In genomic region chr6:83078324-83078858, GRCm38 (mm10) we compare ENCODE assay signal across 8 mouse cellular contexts. TPM values are rescaled to one million over a fixed set of nuclear protein-coding genes. Genes with fewer than 3 reads are reported as not detected.
DNase-seq lines count a peak whose midpoint lies in the region; ATAC-seq and TF ChIP-seq lines count a peak whose summit lies in the region.

No protein-coding gene starts in this region.

- WGBS in embryonic facial prominence, embryonic 13.5 days, result 0% methylated on average over 46 of the region's 46 CpGs
- WGBS in heart, adult 2 months, result under 1% methylated on average over 46 of the region's 46 CpGs
- under 1% methylated on average over 46 of the region's 46 CpGs for WGBS in limb, embryonic 13.5 days
- WGBS in midbrain, embryonic 16.5 days, result under 1% methylated on average over 46 of the region's 46 CpGs

- H3K4me2 ChIP-seq in embryonic facial prominence, embryonic 13.5 days, result peak overlapping the region; percentile 93
- H3K4me2 ChIP-seq in limb, embryonic 13.5 days (replicated peaks), result peak overlapping the region; percentile 96
- peak overlapping the region; percentile 78 for H3K4me2 ChIP-seq in midbrain, embryonic 16.5 days (ENCODE audit: low read length)

- peaks cover 31% of the 10 kb centered on the region for H3K36me3 ChIP-seq in embryonic facial prominence, embryonic 13.5 days
- no peaks in the 10 kb centered on the region for H3K36me3 ChIP-seq in heart, adult 2 months (ENCODE audit: control insufficient read depth, insufficient read depth, low read length)
- H3K36me3 ChIP-seq in limb, embryonic 13.5 days, result peaks cover 26% of the 10 kb centered on the region
- H3K36me3 ChIP-seq in midbrain, embryonic 16.5 days (ENCODE audit: control insufficient read depth, insufficient read depth, low read length), result 0 out of 2 replicates have a peak, but pooled peaks cover 4% of the 10 kb centered on the region

- peak; percentile 90 for ATAC-seq in embryonic facial prominence, embryonic 13.5 days (ENCODE audit: insufficient number of reproducible peaks, insufficient read depth, low FRiP score, low TSS enrichment, low read depth)
- peak; percentile 90 for ATAC-seq in limb, embryonic 13.5 days (ENCODE audit: low FRiP score, low read depth)
- ATAC-seq in midbrain, embryonic 16.5 days, result peak; percentile 92

- peak; percentile 85 for TF ChIP-seq CTCF in heart, adult 2 months (IDR thresholded peaks at IDR 0.05)

- H3K27me3 ChIP-seq in embryonic facial prominence, embryonic 13.5 days, result peaks cover 47% of the 10 kb centered on the region
- H3K27me3 ChIP-seq in heart, adult 2 months (ENCODE audit: control insufficient read depth, insufficient read depth, low read length), result no peaks in the 10 kb centered on the region; the same call in 1 of the 2 replicates
- peaks cover 50% of the 10 kb centered on the region for H3K27me3 ChIP-seq in limb, embryonic 13.5 days
- H3K27me3 ChIP-seq in midbrain, embryonic 16.5 days (ENCODE audit: control insufficient read depth, insufficient read depth, low read depth, low read length), result peaks cover 40% of the 10 kb centered on the region

- H3K4me3 ChIP-seq in embryonic facial prominence, embryonic 13.5 days, result peak overlapping the region; percentile 81
- H3K4me3 ChIP-seq in heart, adult 2 months, result peak overlapping the region; percentile 98
- H3K4me3 ChIP-seq in limb, embryonic 13.5 days, result peak overlapping the region; percentile 77
- peak overlapping the region; percentile 79 for H3K4me3 ChIP-seq in midbrain, embryonic 16.5 days (ENCODE audit: low read depth, low read length)

- H3K27ac ChIP-seq in embryonic facial prominence, embryonic 13.5 days, result peak overlapping the region; percentile 88
- H3K27ac ChIP-seq in heart, adult 2 months, result peak overlapping the region; percentile 99
- H3K27ac ChIP-seq in limb, embryonic 13.5 days, result peak overlapping the region; percentile 64; the same call in 1 of the 2 replicates
- peak overlapping the region; percentile 95 for H3K27ac ChIP-seq in midbrain, embryonic 16.5 days (ENCODE audit: low read length)

- TF ChIP-seq POLR2A in heart, adult 2 months (IDR thresholded peaks at IDR 0.05; ENCODE audit: insufficient read depth, low read depth, low read length), result peak; percentile 52

- peak; percentile 96 for DNase-seq in 3134 (ENCODE audit: extremely low read depth, insufficient read length, low spot score)
- DNase-seq in adrenal gland, postnatal 36 days, result peak; percentile 98 to 99
- peak; percentile 99 to 100 for DNase-seq in heart, adult 2 months
- DNase-seq in kidney, adult 8-10 months, result peak; percentile 99 to 100
- DNase-seq in spleen, postnatal 10 days (ENCODE audit: low spot score in 2 of 2), result peak; percentile 100

- no peaks in the 10 kb centered on the region for H3K9me3 ChIP-seq in embryonic facial prominence, embryonic 13.5 days
- no peaks in the 10 kb centered on the region for H3K9me3 ChIP-seq in limb, embryonic 13.5 days
- no peaks in the 10 kb centered on the region for H3K9me3 ChIP-seq in midbrain, embryonic 16.5 days (replicated peaks; ENCODE audit: control insufficient read depth, low read length, poor library complexity, severe bottlenecking)

- TF ChIP-seq EP300 in heart, adult 2 months (IDR thresholded peaks at IDR 0.05; ENCODE audit: insufficient read depth, low read depth, low read length), result peak; percentile 49; the same call in 1 of the 2 replicates

- intact Hi-C loops in heart, adult 2 months (cut with DNase I), result loop anchor here (1.0 kb wide), 1 partner anchor 82 kb away; no protein-coding TSS in a partner anchor

- H3K4me1 ChIP-seq in embryonic facial prominence, embryonic 13.5 days, result peaks cover 20% of the 10 kb centered on the region
- peaks cover 4% of the 10 kb centered on the region for H3K4me1 ChIP-seq in heart, adult 2 months (ENCODE audit: control insufficient read depth, insufficient read depth, low read length)
- peaks cover 14% of the 10 kb centered on the region for H3K4me1 ChIP-seq in limb, embryonic 13.5 days
- peaks cover 17% of the 10 kb centered on the region for H3K4me1 ChIP-seq in midbrain, embryonic 16.5 days (ENCODE audit: control insufficient read depth, insufficient read depth, low read length)

- peak overlapping the region; percentile 85 for H3K9ac ChIP-seq in embryonic facial prominence, embryonic 13.5 days
- H3K9ac ChIP-seq in heart, adult 2 months (ENCODE audit: low read depth, low read length), result peak overlapping the region; percentile 91
- H3K9ac ChIP-seq in limb, embryonic 13.5 days, result peak overlapping the region; percentile 76
- peak overlapping the region; percentile 78 for H3K9ac ChIP-seq in midbrain, embryonic 16.5 days (ENCODE audit: low read depth, low read length)

- no peaks in the 10 kb centered on the region for H3K79me2 ChIP-seq in heart, adult 2 months (replicated peaks; ENCODE audit: control insufficient read depth, insufficient read depth, low read length)

RNA-seq across cellular contexts. Expression of gene Pcgf1, which starts 0.7 kb away (rescaled TPM):
- total RNA-seq in adrenal gland, postnatal 36 days (2021), result 10 to 100 TPM; 30.9 to 38.9 TPM
- polyA plus RNA-seq in embryonic facial prominence, embryonic 13.5 days (2015; fragmentation: Nextera tagmentation; extraction: Ambion mirVana), result 44.3 and 47.5 TPM in 2 replicates
- 1 to 10 TPM; 7.7 to 8.0 TPM for total RNA-seq in heart, adult 2 months (2021)
- 11.5 and 15.5 TPM in 2 replicates for polyA plus RNA-seq in heart, adult 2 months (2012; rRNA removed)
- polyA plus RNA-seq in limb, embryonic 13.5 days (2015; fragmentation: Nextera tagmentation; extraction: Ambion mirVana), result 40.3 and 41.3 TPM in 2 replicates
- 50.4 and 52.5 TPM in 2 replicates for polyA plus RNA-seq in midbrain, embryonic 16.5 days (2015; fragmentation: Nextera tagmentation; extraction: Ambion mirVana)

RNA-seq across cellular contexts. Expression of gene Lbx2, which starts 7.8 kb away (rescaled TPM):
- 10 to 100 TPM in 1 of 2 experiments, 1 to 10 TPM in 1; 7.9 to 15.5 TPM for total RNA-seq in adrenal gland, postnatal 36 days (2021)
- polyA plus RNA-seq in embryonic facial prominence, embryonic 13.5 days (2015; fragmentation: Nextera tagmentation; extraction: Ambion mirVana), result 0.27 and 0.56 TPM in 2 replicates
- 1 to 10 TPM in 1 of 2 experiments, under 1 TPM in 1; 0.84 to 1.5 TPM for total RNA-seq in heart, adult 2 months (2021)
- polyA plus RNA-seq in heart, adult 2 months (2012; rRNA removed), result 1.5 and 2.2 TPM in 2 replicates
- polyA plus RNA-seq in limb, embryonic 13.5 days (2015; fragmentation: Nextera tagmentation; extraction: Ambion mirVana), result 0.81 and 0.91 TPM in 2 replicates
- polyA plus RNA-seq in midbrain, embryonic 16.5 days (2015; fragmentation: Nextera tagmentation; extraction: Ambion mirVana), result not detected in 2 replicates

RNA-seq across cellular contexts. Expression of gene Tlx2, which starts 8.3 kb away (rescaled TPM):
- total RNA-seq in adrenal gland, postnatal 36 days (2021), result 1 to 10 TPM; 7.5 to 8.9 TPM
- polyA plus RNA-seq in embryonic facial prominence, embryonic 13.5 days (2015; fragmentation: Nextera tagmentation; extraction: Ambion mirVana), result 0.31 and 0.67 TPM in 2 replicates
- not detected for total RNA-seq in heart, adult 2 months (2021)
- 0.14 TPM in 1 of 2 replicates, not detected in the other for polyA plus RNA-seq in heart, adult 2 months (2012; rRNA removed)
- polyA plus RNA-seq in limb, embryonic 13.5 days (2015; fragmentation: Nextera tagmentation; extraction: Ambion mirVana), result not detected in 2 replicates
- not detected in 2 replicates for polyA plus RNA-seq in midbrain, embryonic 16.5 days (2015; fragmentation: Nextera tagmentation; extraction: Ambion mirVana)

RNA-seq across cellular contexts. Expression of gene Dqx1, which starts 20.7 kb away (rescaled TPM):
- 1 to 10 TPM; 2.0 to 2.9 TPM for total RNA-seq in adrenal gland, postnatal 36 days (2021)
- polyA plus RNA-seq in embryonic facial prominence, embryonic 13.5 days (2015; fragmentation: Nextera tagmentation; extraction: Ambion mirVana), result 1.3 TPM in 2 replicates
- total RNA-seq in heart, adult 2 months (2021), result under 1 TPM; 0.65 to 0.80 TPM
- 1.4 TPM in 2 replicates for polyA plus RNA-seq in heart, adult 2 months (2012; rRNA removed)
- polyA plus RNA-seq in limb, embryonic 13.5 days (2015; fragmentation: Nextera tagmentation; extraction: Ambion mirVana), result 0.64 and 0.87 TPM in 2 replicates
- polyA plus RNA-seq in midbrain, embryonic 16.5 days (2015; fragmentation: Nextera tagmentation; extraction: Ambion mirVana), result 0.30 and 0.37 TPM in 2 replicates

RNA-seq across cellular contexts. Expression of gene Ccdc142, which starts 23.0 kb away (rescaled TPM):
- 1 to 10 TPM; 3.6 to 4.1 TPM for total RNA-seq in adrenal gland, postnatal 36 days (2021)
- 2.9 and 3.5 TPM in 2 replicates for polyA plus RNA-seq in embryonic facial prominence, embryonic 13.5 days (2015; fragmentation: Nextera tagmentation; extraction: Ambion mirVana)
- 1 to 10 TPM; 2.0 to 2.5 TPM for total RNA-seq in heart, adult 2 months (2021)
- polyA plus RNA-seq in heart, adult 2 months (2012; rRNA removed), result 1.7 and 2.4 TPM in 2 replicates
- 1.6 and 3.6 TPM in 2 replicates for polyA plus RNA-seq in limb, embryonic 13.5 days (2015; fragmentation: Nextera tagmentation; extraction: Ambion mirVana)
- 5.2 and 5.9 TPM in 2 replicates for polyA plus RNA-seq in midbrain, embryonic 16.5 days (2015; fragmentation: Nextera tagmentation; extraction: Ambion mirVana)

Comparison
In these comparisons a context has a peak if more than half of its experiments do, and no peak if none do; other contexts are left out.
1. Peak in every context shown above with its lines: DNase-seq, ATAC-seq, H3K4me3 ChIP-seq and H3K27ac ChIP-seq.